Mouse (Mus musculus): ENCODE data around the gene Rxrb.

The Rxrb gene

GRCm38 (mm10) chr17:34025756-34026151 lies 5.9 kb upstream of the Rxrb start:
- DNase-seq: peak; percentile 32

- no peak for DNase-seq
Measured at GRCm38 (mm10) chr17:34026221-34026620, 5.4 kb upstream of the Rxrb start.

GRCm38 (mm10) chr17:34026917-34027655 lies 4.5 kb upstream of the Rxrb start:
- DNase-seq: peak; percentile 50

DNA sequence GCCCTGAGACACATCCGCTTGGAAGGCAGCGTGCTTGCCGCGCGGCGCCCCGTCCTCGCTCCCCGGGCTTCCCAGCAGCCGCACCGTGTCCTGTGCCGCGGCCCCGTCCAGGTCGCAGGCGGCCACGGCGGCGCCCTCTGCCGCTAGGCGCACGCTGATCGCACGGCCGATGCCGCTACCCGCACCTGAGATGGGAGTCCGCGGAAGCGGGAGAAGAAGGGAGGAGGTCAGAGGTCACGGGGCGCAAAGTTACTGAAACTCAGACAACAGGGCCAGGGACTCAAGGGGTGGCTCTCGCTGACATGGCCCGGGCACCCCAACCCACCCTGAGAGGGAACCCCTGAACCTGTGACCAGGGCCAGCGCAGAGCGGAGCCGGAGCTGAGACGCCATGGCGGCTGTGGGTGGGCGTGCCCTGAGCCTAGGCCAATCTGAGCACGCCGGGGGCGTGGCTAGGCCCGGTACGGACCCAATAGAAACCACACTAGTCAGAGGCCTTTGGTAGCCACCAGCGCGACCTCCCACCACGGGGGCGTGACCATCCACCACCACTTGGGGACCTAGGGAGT lies 3.9 kb upstream of the Rxrb start, which contains the start of gene H2-Ke6:
Gene H2-Ke6, minus strand, starts transcription at position 405 of the 568 bp plus-strand sequence.
- peak; percentile 87 for DNase-seq

DNA sequence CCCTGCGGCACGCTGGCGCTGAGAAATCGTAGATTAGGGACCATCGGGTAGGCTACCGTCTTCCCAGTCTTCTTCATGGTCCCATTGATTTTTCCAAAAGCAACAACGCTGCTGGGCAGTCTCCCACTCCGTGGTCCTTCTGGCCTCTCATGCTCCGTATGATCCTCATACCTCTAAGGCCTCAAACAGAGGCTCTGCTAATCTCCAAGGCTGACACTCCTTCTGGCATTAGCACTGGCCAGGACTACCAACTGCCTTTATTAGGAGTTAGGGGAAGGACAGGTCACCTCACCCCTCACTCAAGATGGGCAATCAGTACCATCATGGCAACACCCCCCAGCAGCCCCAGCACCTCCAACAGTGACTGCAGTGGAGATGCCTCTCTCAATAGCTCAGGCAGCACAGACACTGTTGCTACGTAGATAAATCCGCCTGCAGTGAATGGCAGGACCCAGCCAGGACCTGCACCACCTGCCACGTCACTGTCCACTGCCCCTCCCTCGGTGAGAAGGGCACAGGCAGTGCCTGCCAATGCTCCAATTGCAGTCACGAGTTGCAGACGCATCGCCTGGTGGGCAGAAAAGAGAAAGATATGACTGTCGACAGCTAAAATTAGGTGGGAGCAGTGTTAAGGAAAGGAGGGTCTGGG lies 3.0 kb upstream of the Rxrb start:
- DNase-seq: peak; percentile 25

DNA sequence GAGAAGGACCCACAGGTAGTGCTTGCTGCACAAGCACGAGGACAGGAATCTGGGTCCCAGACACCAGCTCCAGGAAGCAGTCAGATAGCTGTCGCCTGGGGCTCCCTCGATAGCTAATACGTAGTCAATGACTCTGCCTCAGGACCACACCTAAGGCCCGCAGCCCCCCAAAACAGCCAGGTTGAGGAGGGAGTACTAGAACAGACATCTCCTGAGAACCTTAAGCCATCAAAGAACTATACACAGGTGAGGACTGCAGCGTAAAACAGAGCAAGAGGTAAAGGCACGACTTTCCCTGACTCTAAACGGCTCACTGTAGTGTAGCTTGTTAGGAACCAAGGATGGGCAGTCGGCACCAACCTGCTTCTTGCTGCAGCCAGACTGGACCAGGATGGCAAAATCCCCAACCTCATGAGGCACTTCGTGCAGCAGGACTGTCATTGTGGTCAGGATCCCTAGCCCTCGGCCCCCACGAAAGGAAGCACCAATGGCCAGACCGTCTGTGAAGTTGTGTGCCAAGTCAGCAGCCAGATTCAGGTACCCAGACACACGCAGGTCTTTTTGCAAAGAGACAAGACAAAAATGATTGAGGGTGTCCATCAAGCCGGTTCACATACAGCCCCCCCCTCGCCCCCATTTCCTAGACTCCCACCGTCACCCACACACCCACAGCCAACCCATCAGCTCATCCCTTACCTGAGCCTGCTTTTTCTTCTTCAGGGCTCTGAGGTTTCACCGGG lies 2.3 kb upstream of the Rxrb start:
- DNase-seq: peak; percentile 27

GRCm38 (mm10) chr17:34029890-34030595 lies 1.6 kb upstream of the Rxrb start:
- peak; percentile 27 for DNase-seq

DNA sequence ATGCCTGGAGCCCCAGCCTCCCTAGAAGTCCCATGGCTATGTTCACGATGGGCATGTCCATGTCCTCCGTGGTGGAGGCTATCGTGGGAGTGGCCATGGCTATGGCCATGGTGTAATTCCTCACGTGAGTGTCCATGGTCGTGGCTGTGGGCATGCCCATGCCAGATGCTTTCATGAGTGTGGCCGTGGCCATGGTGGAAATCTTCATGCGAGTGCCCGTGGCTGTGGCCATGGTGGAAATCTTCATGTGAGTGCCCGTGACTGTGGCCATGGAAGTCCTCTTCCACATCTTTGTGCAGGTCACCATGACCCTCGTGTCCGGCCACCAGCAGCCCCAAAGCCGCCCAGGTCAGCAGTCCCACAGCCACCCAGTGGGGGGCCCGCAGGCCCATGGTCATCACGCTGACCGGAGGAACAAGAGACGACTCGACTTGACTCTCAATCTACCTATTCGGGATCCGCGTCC lies 718 bp upstream of the Rxrb start:
- no peak for DNase-seq

GRCm38 (mm10) chr17:34032174-34032632 lies 591 bp downstream of the Rxrb start:
- no peak for DNase-seq

DNA sequence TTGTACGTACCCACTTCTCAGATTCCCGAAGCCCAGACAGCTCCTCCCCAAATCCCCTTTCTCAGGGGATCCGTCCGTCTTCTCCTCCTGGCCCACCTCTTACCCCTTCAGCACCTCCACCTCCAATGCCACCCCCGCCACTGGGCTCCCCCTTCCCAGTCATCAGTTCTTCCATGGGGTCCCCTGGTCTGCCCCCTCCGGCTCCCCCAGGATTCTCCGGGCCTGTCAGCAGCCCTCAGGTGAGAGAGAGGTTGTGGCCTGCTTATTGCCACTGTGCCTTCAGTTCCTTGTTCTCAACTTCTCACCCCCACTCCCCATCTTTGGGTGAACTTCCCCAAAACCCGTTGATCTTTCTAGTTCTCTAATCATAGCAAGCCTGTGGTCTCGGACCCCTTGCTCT lies 1.2 kb downstream of the Rxrb start:
- DNase-seq: peak; percentile 43

DNA sequence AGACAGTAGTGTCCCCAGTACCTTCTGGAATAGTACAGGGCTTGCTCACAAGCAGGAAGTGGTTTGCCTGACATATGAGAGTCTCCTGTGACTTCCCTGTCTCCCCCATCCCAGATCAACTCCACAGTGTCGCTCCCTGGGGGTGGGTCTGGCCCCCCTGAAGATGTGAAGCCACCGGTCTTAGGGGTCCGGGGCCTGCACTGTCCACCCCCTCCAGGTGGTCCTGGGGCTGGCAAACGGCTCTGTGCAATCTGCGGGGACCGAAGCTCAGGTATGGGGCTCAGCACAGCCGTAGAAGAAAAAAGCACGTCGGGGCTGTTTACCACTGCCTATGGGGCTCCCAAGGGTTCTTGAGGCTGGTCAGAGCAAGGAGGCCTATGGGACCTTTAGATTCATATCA lies 1.8 kb downstream of the Rxrb start:
- peak; percentile 35 for DNase-seq

- peak; percentile 69 for DNase-seq
Measured at GRCm38 (mm10) chr17:34034064-34034463, 2.5 kb downstream of the Rxrb start.

DNA sequence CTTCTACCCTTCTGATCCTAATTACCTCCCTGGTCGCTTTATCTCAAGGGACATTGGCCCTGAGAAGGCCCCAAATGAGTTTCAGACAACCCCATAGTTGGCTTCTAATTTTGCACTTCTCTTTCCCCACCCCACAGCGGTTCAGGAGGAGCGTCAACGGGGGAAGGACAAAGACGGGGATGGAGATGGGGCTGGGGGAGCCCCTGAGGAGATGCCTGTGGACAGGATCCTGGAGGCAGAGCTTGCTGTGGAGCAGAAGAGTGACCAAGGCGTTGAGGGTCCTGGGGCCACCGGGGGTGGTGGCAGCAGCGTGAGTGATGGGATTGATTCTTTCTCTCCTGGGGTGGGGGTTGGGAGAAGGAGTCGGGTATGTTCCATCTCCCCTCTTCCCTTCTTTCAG lies 3.9 kb downstream of the Rxrb start:
- DNase-seq: no peak

- peak; percentile 13 for DNase-seq
Measured at GRCm38 (mm10) chr17:34036647-34037046, 5.0 kb downstream of the Rxrb start.

- peak; percentile 14 for DNase-seq
Measured at GRCm38 (mm10) chr17:34037241-34037640, 5.6 kb downstream of the Rxrb start.

- peak; percentile 26 for DNase-seq
Measured at GRCm38 (mm10) chr17:34038440-34038839, 6.8 kb downstream of the Rxrb start.

DNA sequence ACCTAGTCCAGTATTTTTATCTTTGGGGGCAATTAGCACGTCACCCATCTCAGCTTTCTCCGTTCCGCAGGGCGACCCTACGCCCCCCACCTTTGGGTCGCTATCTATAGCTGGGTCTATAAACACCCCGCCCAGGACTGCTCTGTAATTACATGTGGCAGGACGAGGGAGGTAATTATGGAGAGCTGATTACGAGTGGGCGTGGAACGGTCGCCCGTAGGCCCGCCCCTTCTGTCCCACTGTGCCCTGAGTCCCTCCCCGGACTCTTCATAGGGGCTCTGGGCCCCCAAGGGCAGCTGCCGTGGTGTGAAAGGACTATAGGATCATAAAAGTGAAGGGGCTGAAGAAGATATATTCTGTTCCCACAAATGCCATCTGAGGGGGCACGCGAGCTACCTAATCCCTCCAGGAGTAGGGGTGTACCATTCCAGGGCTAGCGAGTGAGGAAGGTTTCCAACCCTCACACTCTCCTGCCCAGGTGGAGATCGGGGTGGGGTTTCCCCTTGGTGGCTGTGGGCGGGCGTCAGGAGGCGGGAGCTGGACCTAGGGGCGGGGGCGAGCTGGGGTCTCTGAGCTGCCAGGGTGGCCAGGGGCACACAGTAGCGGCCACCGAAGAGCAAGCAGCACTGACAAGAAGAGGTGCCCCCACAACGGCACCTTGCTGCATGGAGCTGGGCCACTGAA lies 7.4 kb downstream of the Rxrb start, which contains the start of gene Col11a2:
Gene Col11a2, plus strand, starts transcription at position 560 of the 684 bp plus-strand sequence.
- DNase-seq: peak; percentile 19

DNA sequence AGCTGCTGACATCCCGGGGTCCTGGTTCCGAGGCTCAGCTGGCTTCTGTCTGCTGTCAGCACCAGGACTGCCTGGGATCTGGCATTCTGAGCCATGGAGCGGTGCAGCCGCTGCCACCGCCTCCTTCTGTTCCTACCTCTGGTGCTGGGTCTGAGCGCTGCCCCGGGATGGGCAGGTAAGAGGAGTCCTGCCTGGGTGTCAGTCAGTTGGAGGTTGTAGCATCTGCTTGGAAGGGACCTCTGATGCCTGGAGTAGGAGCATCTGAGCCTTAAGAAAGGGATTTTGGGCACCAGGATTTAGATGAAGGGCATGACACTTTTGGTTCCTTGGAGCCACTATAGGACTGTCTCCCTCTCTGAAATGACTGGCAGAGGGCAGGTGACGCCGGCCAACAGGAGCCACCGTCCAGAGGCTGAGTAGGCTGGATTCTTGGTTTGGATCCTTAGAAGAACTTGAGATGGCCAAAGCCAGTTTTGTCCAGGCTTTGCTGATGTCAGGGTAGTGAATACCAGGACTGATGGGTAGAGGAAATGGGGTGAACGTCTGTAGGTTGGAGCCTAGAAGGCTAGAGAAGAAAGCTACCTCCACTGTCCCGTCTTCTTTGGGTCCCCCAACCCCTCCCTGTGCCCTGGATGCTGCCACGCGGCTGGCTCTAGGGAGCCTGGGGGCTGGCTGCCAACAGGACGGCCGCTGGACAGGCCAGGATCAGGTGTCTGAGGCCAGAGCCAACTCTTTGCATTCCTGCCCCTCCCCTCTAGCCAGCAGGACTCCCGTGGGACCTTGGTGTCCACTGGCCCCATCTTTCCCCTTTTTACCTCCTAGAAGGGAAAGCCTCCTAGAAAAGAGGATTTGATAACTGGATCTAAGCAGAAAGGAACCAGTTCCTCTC lies 8.2 kb downstream of the Rxrb start:
- peak; percentile 14 for DNase-seq

DNA sequence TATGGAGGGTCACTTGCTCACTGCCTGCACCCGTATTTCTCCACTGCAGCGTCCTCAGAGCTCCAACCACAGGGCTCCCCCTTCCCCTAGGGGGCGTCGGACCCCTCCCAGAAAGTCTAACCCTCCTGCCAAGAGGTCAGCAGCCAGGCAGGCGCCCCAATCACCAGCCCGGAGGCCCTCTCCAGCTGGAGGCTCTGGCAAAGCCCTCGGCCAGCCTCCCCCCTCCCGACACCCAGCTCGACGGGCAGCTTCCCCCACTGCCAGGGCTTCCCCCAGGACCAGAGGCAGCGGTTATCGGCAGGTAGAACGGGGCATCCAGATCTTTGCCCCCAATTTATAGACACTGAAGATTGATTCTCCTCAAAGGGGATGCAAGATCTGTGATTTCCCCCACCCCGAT lies 14.3 kb downstream of the Rxrb start:
- no peak for DNase-seq

DNA sequence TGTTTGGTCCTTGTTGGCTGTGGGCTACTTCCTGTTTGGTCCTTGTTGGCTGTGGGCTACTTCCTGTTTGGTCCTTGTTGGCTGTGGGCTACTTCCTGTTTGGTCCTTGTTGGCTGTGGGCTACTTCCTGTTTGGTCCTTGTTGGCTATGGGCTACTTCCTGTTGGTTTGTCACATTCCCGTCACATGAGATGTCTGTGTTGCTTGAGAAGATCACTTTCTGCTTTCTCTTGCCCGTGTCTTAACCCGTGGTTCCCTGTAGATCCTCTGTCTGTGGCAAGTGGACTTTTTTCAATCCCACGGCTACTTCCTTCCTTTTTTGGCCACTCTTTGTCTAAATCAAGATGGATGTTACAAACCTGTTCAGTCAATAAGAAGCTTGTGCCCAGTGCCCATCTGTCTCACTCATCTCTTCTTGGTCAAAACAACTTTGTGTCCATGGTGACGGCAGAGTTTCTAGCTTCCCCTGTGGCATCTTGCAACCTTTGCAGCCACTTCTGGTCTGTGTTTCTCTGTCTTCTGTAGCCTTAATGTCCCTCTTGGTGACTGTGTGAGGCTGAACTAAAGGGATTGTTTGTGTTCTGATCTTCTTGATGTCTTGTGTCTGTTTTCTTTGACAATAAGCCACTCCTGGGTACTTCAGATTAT lies 15.9 kb downstream of the Rxrb start:
- no peak for DNase-seq
